Mouse (Mus musculus) heart, postnatal 0 days (tissue): ENCODE results near the gene Amdhd1.

Experiments used
- CTCF ChIP-seq: IDR thresholded peaks from 2 replicates; pipeline ENCODE4 v1.5.1; 2016; ENCODE audit warnings: antibody characterized with exemption, control low read depth, low read depth
- EP300 ChIP-seq: IDR thresholded peaks from 2 replicates; pipeline ENCODE4 v1.6.1; 2016; ENCODE audit warnings: antibody characterized with exemption, low read depth

GRCm38 (mm10) chr10:93515927-93516326 is 23.9 kb downstream of the Amdhd1 start:
- TF ChIP-seq CTCF (no peak), EP300 (no peak)
